Mouse (Mus musculus) macrophage (primary cell): ENCODE measurements around the gene Arhgef15. TPM values are rescaled to one million over a fixed set of nuclear protein-coding genes. Genes with fewer than 3 reads are reported as not detected.
"Not testable (repeated sequence)": the region's sequence is repeated elsewhere in the genome, so short reads cannot be mapped to it uniquely, and the experiment has no call there.

ENCODE experiments used
- H3K27ac ChIP-seq: fragments of 350-480 bp; formaldehyde crosslinking; 2 replicates; pipeline ENCODE4 v1.9.0; 2021
- H3K36me3 ChIP-seq: fragments of 350-480 bp; formaldehyde crosslinking; 2 replicates; pipeline ENCODE4 v1.9.0; 2021; ENCODE audit errors: inconsistent target
- H3K4me3 ChIP-seq: fragments of 350-480 bp; formaldehyde crosslinking; 2 replicates; pipeline ENCODE4 v1.9.0; 2021; ENCODE audit errors: inconsistent target
- H3K79me2 ChIP-seq: fragments of 350-480 bp; formaldehyde crosslinking; 2 replicates; pipeline ENCODE4 v1.9.0; 2021; ENCODE audit errors: inconsistent target
- WGBS: methylation state at CpG from one replicate; pipeline ENCODE4 v1.1.7; 2026; ENCODE audit warnings: inconsistent platforms; ENCODE audit not compliant: missing documents; 5-methylcytosine and 5-hydroxymethylcytosine counted together
- polyA plus RNA-seq: library from polyadenylated mRNA; stranded (reverse); fragments of 250-400 nt; gene quantifications from 3 replicates; pipeline ENCODE4 v1.2.4, GENCODE M21; 2018; ENCODE audit warnings: inconsistent platforms
- total RNA-seq, 78 experiments: library from RNA; depleted of rRNA; stranded (reverse); fragments of 250-400 nt; gene quantifications; 1 replicate in 9 of 78; 2 replicates in 24 of 78; 3 replicates in 43 of 78; 4 replicates in 2 of 78; pipeline ENCODE4 v1.2.4; 2018; ENCODE audit warnings: inconsistent platforms in 56 of 78

Arhgef15 gene
- total RNA-seq (2018; cell fraction: chromatin; rRNA removed) = not detected
- not detected for total RNA-seq (2018; cell fraction: cytosol; rRNA removed)
- not detected for total RNA-seq (2018; cell fraction: nucleus; rRNA removed)
- not detected in 3 replicates for polyA plus RNA-seq

- no peak within 1 kb of the TSS for H3K4me3 ChIP-seq
These were observed at the start of gene Arhgef15 for GRCm38 (mm10) chr11:68957308-68957707. Arhgef15 (minus strand) TSS chr11:68957480.

GRCm38 (mm10) chr11:69006575-69006974 is 49.3 kb upstream of the Arhgef15 start:
- not testable (repeated sequence) for H3K4me3 ChIP-seq, H3K27ac ChIP-seq, H3K36me3 ChIP-seq
- peaks cover 40% of the 10 kb centered on the region for H3K79me2 ChIP-seq

More at GRCm38 (mm10) chr11:68957308-68957707, at the start of gene Arhgef15:
- WGBS = 89% methylated on average over 8 of the region's 8 CpGs
- no peaks in the 10 kb centered on the region for H3K36me3 ChIP-seq
- H3K79me2 ChIP-seq = no peaks in the 10 kb centered on the region
- H3K27ac ChIP-seq = no peak within 1 kb of the TSS

GRCm38 (mm10) chr11:69005193-69005592 is 47.9 kb upstream of the Arhgef15 start:
- no peak overlapping the region for H3K27ac ChIP-seq
- peaks cover 28% of the 10 kb centered on the region for H3K79me2 ChIP-seq
- H3K36me3 ChIP-seq = peaks cover 15% of the 10 kb centered on the region; the same call in 1 of the 2 replicates
- WGBS = 87% methylated on average over 7 of the region's 7 CpGs
- no peak overlapping the region for H3K4me3 ChIP-seq

- Histone ChIP-seq H3K36me3 (peaks cover 23% of the 10 kb centered on the region; the same call in 1 of the 2 replicates), H3K4me3 (no peak overlapping the region), H3K27ac (no peak overlapping the region), H3K79me2 (peaks cover 28% of the 10 kb centered on the region)
- 70% methylated on average over 4 of the region's 4 CpGs for WGBS
These were observed 46.3 kb upstream of the Arhgef15 start for GRCm38 (mm10) chr11:69003592-69003991.

GRCm38 (mm10) chr11:69002782-69003181 is 45.5 kb upstream of the Arhgef15 start:
- H3K4me3 ChIP-seq, H3K27ac ChIP-seq: not testable (repeated sequence)
- 93% methylated on average over 4 of the region's 4 CpGs for WGBS
- Histone ChIP-seq H3K36me3 (peaks cover 25% of the 10 kb centered on the region; the same call in 1 of the 2 replicates), H3K79me2 (peaks cover 24% of the 10 kb centered on the region)

GRCm38 (mm10) chr11:68997080-68997479 is 39.8 kb upstream of the Arhgef15 start:
- Histone ChIP-seq H3K27ac (no peak overlapping the region), H3K4me3 (no peak overlapping the region), H3K36me3 (peaks cover 48% of the 10 kb centered on the region; the same call in 1 of the 2 replicates), H3K79me2 (no peaks in the 10 kb centered on the region)
- WGBS = 95% methylated on average over 4 of the region's 4 CpGs

- H3K4me3 ChIP-seq = no peak overlapping the region
- H3K27ac ChIP-seq = no peak overlapping the region
- 96% methylated on average over 3 of the region's 3 CpGs for whole genome bisulfite sequencing
- H3K36me3 ChIP-seq = peaks cover 27% of the 10 kb centered on the region; the same call in 1 of the 2 replicates
- H3K79me2 ChIP-seq = no peaks in the 10 kb centered on the region
These were observed 37.1 kb upstream of the Arhgef15 start for GRCm38 (mm10) chr11:68994377-68994776.

- H3K4me3 ChIP-seq = no peak overlapping the region
- no peak overlapping the region for H3K27ac ChIP-seq
- H3K79me2 ChIP-seq = no peaks in the 10 kb centered on the region
- peaks cover 22% of the 10 kb centered on the region; the same call in 1 of the 2 replicates for H3K36me3 ChIP-seq
- WGBS = 94% methylated on average over 7 of the region's 7 CpGs
These were observed 35.8 kb upstream of the Arhgef15 start for GRCm38 (mm10) chr11:68993122-68993521.

- 95% methylated on average over 17 of the region's 17 CpGs for WGBS
- Histone ChIP-seq H3K79me2 (no peaks in the 10 kb centered on the region), H3K27ac (no peak overlapping the region), H3K4me3 (no peak overlapping the region), H3K36me3 (peaks cover 6% of the 10 kb centered on the region; the same call in 1 of the 2 replicates)
These were observed 31.1 kb upstream of the Arhgef15 start for GRCm38 (mm10) chr11:68988341-68988740.

GRCm38 (mm10) chr11:68987365-68987882 is 30.1 kb upstream of the Arhgef15 start:
- H3K27ac ChIP-seq = no peak overlapping the region
- H3K4me3 ChIP-seq = no peak overlapping the region
- peaks cover 2% of the 10 kb centered on the region; the same call in 1 of the 2 replicates for H3K36me3 ChIP-seq
- WGBS = 95% methylated on average over 11 of the region's 11 CpGs
- no peaks in the 10 kb centered on the region for H3K79me2 ChIP-seq

GRCm38 (mm10) chr11:68982639-68983369 is 25.5 kb upstream of the Arhgef15 start:
- Histone ChIP-seq H3K36me3 (no peaks in the 10 kb centered on the region), H3K4me3 (no peak overlapping the region), H3K79me2 (no peaks in the 10 kb centered on the region), H3K27ac (no peak overlapping the region)
- 37% methylated on average over 4 of the region's 4 CpGs for WGBS

- Histone ChIP-seq H3K4me3 (no peak overlapping the region), H3K36me3 (no peaks in the 10 kb centered on the region), H3K79me2 (no peaks in the 10 kb centered on the region), H3K27ac (no peak overlapping the region)
- WGBS = 87% methylated on average over 3 of the region's 3 CpGs
These were observed 23.6 kb upstream of the Arhgef15 start for GRCm38 (mm10) chr11:68980919-68981318.

- no peak overlapping the region for H3K4me3 ChIP-seq
- H3K79me2 ChIP-seq = no peaks in the 10 kb centered on the region
- no peak overlapping the region for H3K27ac ChIP-seq
- 27% methylated on average over 5 of the region's 5 CpGs for WGBS
- no peaks in the 10 kb centered on the region for H3K36me3 ChIP-seq
These were observed 22.0 kb upstream of the Arhgef15 start for GRCm38 (mm10) chr11:68979320-68979733.

- WGBS = 89% methylated on average over 1 of the region's 1 CpGs
- no peaks in the 10 kb centered on the region for H3K36me3 ChIP-seq
- no peak overlapping the region for H3K27ac ChIP-seq
- H3K4me3 ChIP-seq = no peak overlapping the region
- H3K79me2 ChIP-seq = no peaks in the 10 kb centered on the region
These were observed 18.3 kb upstream of the Arhgef15 start for GRCm38 (mm10) chr11:68975601-68976000.

GRCm38 (mm10) chr11:68975085-68975484 is 17.8 kb upstream of the Arhgef15 start, which contains the start of gene Rangrf:
Rangrf (minus strand) TSS chr11:68975185.
- Histone ChIP-seq H3K36me3 (no peaks in the 10 kb centered on the region), H3K4me3 (peak within 1 kb of the TSS; percentile 30; the same call in 1 of the 2 replicates), H3K79me2 (no peaks in the 10 kb centered on the region), H3K27ac (no peak within 1 kb of the TSS)
- 94% methylated on average over 7 of the region's 7 CpGs for WGBS
